Mouse (Mus musculus) stomach, embryonic 14.5 days (tissue): ENCODE results near the gene Islr. TPM values are rescaled to one million over a fixed set of nuclear protein-coding genes. Genes with fewer than 3 reads are reported as not detected.

Experiments
- ATAC-seq: fragments of 200-750 bp; cut with Nextera tagmentation; 2 replicates; pipeline ENCODE4 v1.8.0; 2017; ENCODE audit warnings: low read depth, moderate TSS enrichment; ENCODE audit not compliant: insufficient number of reproducible peaks, insufficient read depth, low FRiP score
- H3K27ac ChIP-seq: fragments of 300-500 bp; sonication (generic); 2 replicates; pipeline ENCODE4 v1.5.1; 2014; ENCODE audit warnings: mild to moderate bottlenecking, low read length, moderate library complexity, mixed read lengths
- H3K27me3 ChIP-seq: fragments of 300-500 bp; sonication (generic); 2 replicates; pipeline ENCODE4 v1.6.1; 2014; ENCODE audit warnings: low read length, control low read depth, mixed read lengths; ENCODE audit not compliant: control insufficient read depth, insufficient read depth
- H3K36me3 ChIP-seq: fragments of 300-500 bp; sonication (generic); 2 replicates; pipeline ENCODE4 v1.6.1; 2014; ENCODE audit warnings: mild to moderate bottlenecking, control low read depth, low read length, moderate library complexity, mixed read lengths; ENCODE audit not compliant: control insufficient read depth, insufficient read depth
- H3K4me1 ChIP-seq: fragments of 300-500 bp; sonication (generic); 2 replicates; pipeline ENCODE4 v1.6.1; 2014; ENCODE audit warnings: low read length, control low read depth, mixed read lengths; ENCODE audit not compliant: control insufficient read depth, insufficient read depth
- H3K4me2 ChIP-seq: fragments of 300-500 bp; sonication (generic); replicated peaks from 2 replicates; pipeline ENCODE4 v1.6.1; 2014; ENCODE audit warnings: low read depth, low read length, control low read depth
- H3K4me3 ChIP-seq: fragments of 300-500 bp; sonication (generic); 2 replicates; pipeline ENCODE4 v1.5.1; 2014; ENCODE audit warnings: low read depth, low read length, control low read depth
- H3K9ac ChIP-seq: fragments of 300-500 bp; sonication (generic); replicated peaks from 2 replicates; pipeline ENCODE4 v1.6.1; 2014; ENCODE audit warnings: low read depth, mild to moderate bottlenecking, control low read depth, low read length, moderate library complexity, mixed read lengths
- H3K9me3 ChIP-seq: fragments of 300-500 bp; sonication (generic); 2 replicates; pipeline ENCODE4 v1.6.1; 2016; ENCODE audit warnings: low read depth, low read length, control low read depth; ENCODE audit not compliant: control insufficient read depth
- WGBS: fragments of 180-500 bp; shearing (Covaris S2); extraction: QIAGEN DNeasy Blood & Tissue Kit; methylation state at CpG from one replicate; pipeline ENCODE4 v1.1.7; 2014; 5-methylcytosine and 5-hydroxymethylcytosine counted together
- polyA plus RNA-seq: library from polyadenylated mRNA; unstranded; fragments of >200 nt; fragmentation: Nextera tagmentation; extraction: Ambion mirVana; gene quantifications from 2 replicates; pipeline ENCODE4 v1.2.1, GENCODE M21; 2014

The Islr gene
- polyA plus RNA-seq, 1 experiment from 2014 or later, result 87.9 TPM

- Histone ChIP-seq H3K9ac (no peak overlapping the region), H3K36me3 (peaks cover 39% of the 10 kb centered on the region), H3K4me2 (no peak overlapping the region), H3K9me3 (no peaks in the 10 kb centered on the region), H3K27ac (no peak overlapping the region), H3K4me1 (no peaks in the 10 kb centered on the region), H3K27me3 (no peaks in the 10 kb centered on the region), H3K4me3 (no peak overlapping the region)
- WGBS, result 89% methylated on average over 9 of the region's 9 CpGs
- no peak for ATAC-seq
Observed at GRCm38 (mm10) chr9:58228777-58229466, 24.8 kb upstream of the Islr start.

- Histone ChIP-seq H3K27me3 (no peaks in the 10 kb centered on the region), H3K9me3 (no peaks in the 10 kb centered on the region), H3K36me3 (peaks cover 31% of the 10 kb centered on the region), H3K4me2 (no peak overlapping the region), H3K27ac (no peak overlapping the region), H3K4me1 (no peaks in the 10 kb centered on the region), H3K4me3 (no peak overlapping the region), H3K9ac (no peak overlapping the region)
- WGBS, result 64% methylated on average over 9 of the region's 9 CpGs
- peak; percentile 37 for ATAC-seq
Observed at GRCm38 (mm10) chr9:58225915-58226913, 22.1 kb upstream of the Islr start.

GRCm38 (mm10) chr9:58224356-58224755 lies 20.2 kb upstream of the Islr start:
- H3K9me3 ChIP-seq, result no peaks in the 10 kb centered on the region
- H3K36me3 ChIP-seq, result peaks cover 22% of the 10 kb centered on the region
- no peak for ATAC-seq
- no peak overlapping the region for H3K4me3 ChIP-seq
- H3K9ac ChIP-seq, result no peak overlapping the region
- H3K27me3 ChIP-seq, result no peaks in the 10 kb centered on the region
- WGBS, result 97% methylated on average over 2 of the region's 2 CpGs
- H3K4me1 ChIP-seq, result no peaks in the 10 kb centered on the region
- H3K4me2 ChIP-seq, result no peak overlapping the region
- H3K27ac ChIP-seq, result no peak overlapping the region

- WGBS, result 67% methylated on average over 24 of the region's 24 CpGs
Observed at GRCm38 (mm10) chr9:58220218-58220903, 16.3 kb upstream of the Islr start.

DNA sequence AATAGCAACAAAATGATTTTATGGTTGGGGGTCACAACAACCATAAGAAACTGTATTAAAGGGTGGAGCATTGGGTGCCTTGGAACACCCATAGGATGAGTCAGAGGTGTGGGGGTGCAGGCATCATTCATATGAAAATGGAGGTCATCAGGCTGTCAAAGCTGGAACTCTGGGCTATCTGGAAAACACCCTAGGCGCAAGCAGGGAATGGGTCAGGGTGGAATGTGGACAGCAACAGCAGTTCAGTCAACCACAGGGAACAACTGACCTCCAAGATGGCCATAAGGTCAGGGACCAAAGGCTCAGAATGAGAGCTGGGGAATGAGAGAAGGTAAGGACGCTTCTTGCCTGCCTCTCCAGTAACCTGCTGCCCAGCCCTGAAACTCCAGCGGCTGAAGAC lies 14.4 kb upstream of the Islr start:
- no peak for ATAC-seq
- Histone ChIP-seq H3K36me3 (peaks cover 15% of the 10 kb centered on the region; the same call in 1 of the 2 replicates), H3K9ac (no peak overlapping the region), H3K27me3 (no peaks in the 10 kb centered on the region), H3K4me2 (no peak overlapping the region), H3K4me3 (no peak overlapping the region), H3K4me1 (no peaks in the 10 kb centered on the region; the same call in 1 of the 2 replicates), H3K9me3 (no peaks in the 10 kb centered on the region), H3K27ac (no peak overlapping the region)
- 92% methylated on average over 3 of the region's 3 CpGs for WGBS

More at GRCm38 (mm10) chr9:58220218-58220903, 16.3 kb upstream of the Islr start:
- H3K27ac ChIP-seq, result no peak overlapping the region
- no peak overlapping the region for H3K4me3 ChIP-seq
- no peaks in the 10 kb centered on the region for H3K27me3 ChIP-seq
- ATAC-seq, result no peak
- H3K4me1 ChIP-seq, result no peaks in the 10 kb centered on the region
- H3K9ac ChIP-seq, result no peak overlapping the region
- H3K36me3 ChIP-seq, result peaks cover 15% of the 10 kb centered on the region; the same call in 1 of the 2 replicates
- no peak overlapping the region for H3K4me2 ChIP-seq
- no peaks in the 10 kb centered on the region for H3K9me3 ChIP-seq

DNA sequence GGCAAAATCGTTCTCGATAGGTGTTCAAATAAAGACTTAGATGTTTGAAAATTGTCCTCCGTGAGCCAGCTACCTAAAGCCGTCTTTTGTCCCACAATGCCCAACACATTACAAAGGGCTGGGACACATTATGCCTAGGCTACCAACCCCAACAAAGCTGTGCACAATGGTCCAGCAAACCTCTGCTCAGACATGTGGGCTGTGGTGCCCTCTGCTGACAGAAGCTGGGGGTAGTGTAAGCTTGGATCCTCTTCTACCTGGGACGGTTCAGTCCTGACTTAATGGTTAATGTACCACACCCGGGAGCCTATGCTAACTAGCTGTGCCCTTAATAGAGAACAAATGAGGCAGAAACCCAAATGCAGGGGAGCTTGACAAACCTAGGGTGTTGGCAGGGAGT lies 12.3 kb upstream of the Islr start:
- Histone ChIP-seq H3K4me3 (no peak overlapping the region), H3K27me3 (no peaks in the 10 kb centered on the region), H3K9me3 (no peaks in the 10 kb centered on the region), H3K9ac (no peak overlapping the region), H3K4me1 (no peaks in the 10 kb centered on the region; the same call in 1 of the 2 replicates), H3K27ac (no peak overlapping the region), H3K36me3 (peaks cover 8% of the 10 kb centered on the region; the same call in 1 of the 2 replicates), H3K4me2 (no peak overlapping the region)
- ATAC-seq, result 0 out of 2 replicates have a peak, but pooled peaks have one; percentile 39
- WGBS, result 54% methylated on average over 6 of the region's 6 CpGs

GRCm38 (mm10) chr9:58214519-58215180 lies 10.5 kb upstream of the Islr start:
- Histone ChIP-seq H3K4me1 (no peaks in the 10 kb centered on the region; the same call in 1 of the 2 replicates), H3K9ac (no peak overlapping the region), H3K27me3 (no peaks in the 10 kb centered on the region), H3K36me3 (peaks cover 1% of the 10 kb centered on the region; the same call in 1 of the 2 replicates), H3K27ac (no peak overlapping the region), H3K4me2 (no peak overlapping the region), H3K4me3 (no peak overlapping the region), H3K9me3 (no peaks in the 10 kb centered on the region)
- ATAC-seq, result no peak
- WGBS, result 35% methylated on average over 8 of the region's 8 CpGs
